Mouse (Mus musculus): ENCODE results near the gene Mtmr2. TPM values are rescaled to one million over a fixed set of nuclear protein-coding genes. Genes with fewer than 3 reads are reported as not detected.
"Not testable (repeated sequence)": the region's sequence is repeated elsewhere in the genome, so short reads cannot be mapped to it uniquely, and the experiment has no call there.

Mtmr2 gene
- total RNA-seq (2021), result 10 to 100 TPM; 52.7 to 58.4 TPM
- 219 and 282 TPM in 2 replicates for polyA plus RNA-seq (2012; rRNA removed)
- long read RNA-seq, transcript Mtmr2-201 (15 exons, 3,788 nt), result major isoform, 15 of 24 reads
- long read RNA-seq, partial matches to known transcripts, result 0 of 24 reads
- long read RNA-seq, other reads (novel, unspliced or antisense), result 3 of 24 reads

GRCm38 (mm10) chr9:13748404-13748797 is at the start of gene Mtmr2:
TSS of gene Mtmr2 (plus strand) at chr9:13748410.
- no peak for DNase-seq

GRCm38 (mm10) chr9:13699061-13699780 is 49.0 kb upstream of the Mtmr2 start:
- DNase-seq, result no peak

- no peak for DNase-seq
Observed at GRCm38 (mm10) chr9:13699781-13700116, 48.5 kb upstream of the Mtmr2 start.

- DNase-seq, result no peak
Observed at GRCm38 (mm10) chr9:13701773-13702172, 46.4 kb upstream of the Mtmr2 start.

- no peak for DNase-seq
Observed at GRCm38 (mm10) chr9:13703100-13703499, 45.1 kb upstream of the Mtmr2 start.

GRCm38 (mm10) chr9:13704917-13705316 is 43.3 kb upstream of the Mtmr2 start:
- DNase-seq, result no peak

GRCm38 (mm10) chr9:13707066-13707555 is 41.1 kb upstream of the Mtmr2 start:
- no peak for DNase-seq

GRCm38 (mm10) chr9:13709436-13709835 is 38.8 kb upstream of the Mtmr2 start:
- DNase-seq, result no peak

GRCm38 (mm10) chr9:13715891-13716290 is 32.3 kb upstream of the Mtmr2 start:
- not testable (repeated sequence) for DNase-seq

GRCm38 (mm10) chr9:13716316-13717099 is 31.7 kb upstream of the Mtmr2 start:
- DNase-seq, result peak; percentile 69

- DNase-seq, result peak; percentile 97
Observed at GRCm38 (mm10) chr9:13748798-13749674, 826 bp downstream of the Mtmr2 start.

- no peak for DNase-seq
Observed at GRCm38 (mm10) chr9:13749675-13749998, 1.4 kb downstream of the Mtmr2 start.

GRCm38 (mm10) chr9:13752543-13752942 is 4.3 kb downstream of the Mtmr2 start:
- no peak for DNase-seq

- no peak for DNase-seq
Observed at GRCm38 (mm10) chr9:13760430-13760829, 12.2 kb downstream of the Mtmr2 start.

GRCm38 (mm10) chr9:13765624-13766023 is 17.4 kb downstream of the Mtmr2 start:
- DNase-seq, result no peak

- DNase-seq, result no peak
Observed at GRCm38 (mm10) chr9:13766570-13766969, 18.4 kb downstream of the Mtmr2 start.

GRCm38 (mm10) chr9:13774732-13775131 is 26.5 kb downstream of the Mtmr2 start:
- no peak for DNase-seq

- DNase-seq, result no peak
Observed at GRCm38 (mm10) chr9:13781985-13782384, 33.8 kb downstream of the Mtmr2 start.

GRCm38 (mm10) chr9:13790864-13791263 is 42.7 kb downstream of the Mtmr2 start:
- DNase-seq, result not testable (repeated sequence)

GRCm38 (mm10) chr9:13794302-13794701 is 46.1 kb downstream of the Mtmr2 start:
- no peak for DNase-seq

- DNase-seq, result no peak
Observed at GRCm38 (mm10) chr9:13794756-13795155, 46.5 kb downstream of the Mtmr2 start.

GRCm38 (mm10) chr9:13804480-13804879 is 56.3 kb downstream of the Mtmr2 start:
- no peak for DNase-seq
